Mouse (Mus musculus) liver, embryonic 16.5 days (tissue): ENCODE measurements at regions not wholly inside any gene's neighbourhood (a gene's known extent, or its start where the extent isn't known, plus 50 kb on each side); places are given as distances from the start of the nearest gene placed in this dataset.

Experiments
- ATAC-seq: fragments of 200-750 bp; cut with Nextera tagmentation; 2 replicates; pipeline ENCODE4 v1.8.0; 2017; ENCODE audit warnings: low read depth, mild to moderate bottlenecking, moderate number of reproducible peaks, moderate library complexity
- H3K27ac ChIP-seq: fragments of 300-500 bp; sonication (generic); 2 replicates; pipeline ENCODE4 v1.5.1; 2014; ENCODE audit warnings: mild to moderate bottlenecking, low read length
- H3K27me3 ChIP-seq: fragments of 300-500 bp; sonication (generic); 2 replicates; pipeline ENCODE4 v1.6.1; 2014; ENCODE audit warnings: low read depth, low read length, mixed read lengths; ENCODE audit not compliant: control insufficient read depth, insufficient read depth
- H3K36me3 ChIP-seq: fragments of 300-500 bp; sonication (generic); 2 replicates; pipeline ENCODE4 v1.6.1; 2014; ENCODE audit warnings: mild to moderate bottlenecking; ENCODE audit not compliant: control insufficient read depth, insufficient read depth
- H3K4me1 ChIP-seq: fragments of 300-500 bp; sonication (generic); 2 replicates; pipeline ENCODE4 v1.6.1; 2014; ENCODE audit warnings: low read depth, low read length, mixed read lengths; ENCODE audit not compliant: control insufficient read depth
- H3K4me2 ChIP-seq: fragments of 300-500 bp; sonication (generic); 2 replicates; pipeline ENCODE4 v1.6.1; 2014; ENCODE audit warnings: low read depth, low read length, mixed read lengths
- H3K4me3 ChIP-seq: fragments of 300-500 bp; sonication (generic); 2 replicates; pipeline ENCODE4 v1.5.1; 2014; ENCODE audit warnings: low read depth, mild to moderate bottlenecking, low read length
- H3K9ac ChIP-seq: fragments of 300-500 bp; sonication (generic); 2 replicates; pipeline ENCODE4 v1.6.1; 2014; ENCODE audit warnings: low read depth, low read length
- H3K9me3 ChIP-seq: fragments of 300-500 bp; sonication (generic); replicated peaks from 2 replicates; pipeline ENCODE4 v1.6.1; 2016; ENCODE audit warnings: low read length; ENCODE audit not compliant: control insufficient read depth
- WGBS: fragments of 180-500 bp; shearing (Covaris S2); extraction: QIAGEN DNeasy Blood & Tissue Kit; methylation state at CpG from one replicate; pipeline ENCODE4 v1.1.7; 2014; ENCODE audit not compliant: insufficient replicate concordance; 5-methylcytosine and 5-hydroxymethylcytosine counted together

DNA sequence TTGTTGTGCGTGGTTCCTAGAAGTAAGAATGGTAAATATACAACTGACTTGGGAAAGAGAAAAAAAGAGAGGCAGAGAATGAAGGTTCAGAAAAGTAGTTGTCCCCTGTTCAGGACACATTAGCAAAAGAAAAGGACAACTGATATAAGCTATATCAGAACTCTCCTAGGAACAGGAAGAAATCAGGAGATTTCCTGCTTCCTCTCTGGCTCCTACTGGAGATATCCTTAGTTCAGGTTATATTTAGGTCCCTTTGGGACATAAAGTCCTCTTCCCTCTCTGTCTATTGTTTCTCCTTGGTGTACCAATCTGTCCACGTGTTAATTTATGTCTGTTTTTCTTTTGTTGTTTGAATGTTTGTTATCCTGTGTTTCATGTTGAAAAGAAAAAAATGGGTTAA, 410.7 kb upstream of the Marcks start:
- WGBS = 49% methylated on average over 2 of the region's 2 CpGs
- no peak overlapping the region for H3K27ac ChIP-seq
- ATAC-seq = no peak

DNA sequence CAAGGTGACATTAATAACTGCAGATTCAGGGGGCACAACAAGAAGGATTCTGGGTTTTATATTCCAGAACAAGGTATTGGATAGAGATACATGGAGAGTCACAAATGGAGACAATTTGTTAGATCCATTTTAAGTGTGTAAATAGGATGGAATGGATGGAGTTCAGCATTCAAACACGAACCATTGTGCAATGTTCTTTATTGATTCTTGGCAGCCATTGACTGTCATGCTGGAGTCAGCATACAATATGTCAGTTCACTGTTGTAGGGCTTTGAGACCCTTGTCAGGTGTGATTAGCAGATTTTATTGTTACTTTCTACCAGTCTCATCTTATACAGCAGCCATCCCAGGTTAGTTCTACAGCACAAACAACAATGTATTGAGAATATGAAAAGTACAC, 402.0 kb upstream of the Marcks start:
- H3K4me1 ChIP-seq = no peaks in the 10 kb centered on the region
- 54% methylated on average over 1 of the region's 1 CpGs for WGBS

More for the DNA sequence above, 410.7 kb upstream of the Marcks start:
- no peak overlapping the region for H3K9ac ChIP-seq
- no peaks in the 10 kb centered on the region for H3K9me3 ChIP-seq
- no peaks in the 10 kb centered on the region for H3K4me1 ChIP-seq
- H3K27me3 ChIP-seq = no peaks in the 10 kb centered on the region
- no peak overlapping the region for H3K4me2 ChIP-seq
- no peaks in the 10 kb centered on the region for H3K36me3 ChIP-seq
- no peak overlapping the region for H3K4me3 ChIP-seq

DNA sequence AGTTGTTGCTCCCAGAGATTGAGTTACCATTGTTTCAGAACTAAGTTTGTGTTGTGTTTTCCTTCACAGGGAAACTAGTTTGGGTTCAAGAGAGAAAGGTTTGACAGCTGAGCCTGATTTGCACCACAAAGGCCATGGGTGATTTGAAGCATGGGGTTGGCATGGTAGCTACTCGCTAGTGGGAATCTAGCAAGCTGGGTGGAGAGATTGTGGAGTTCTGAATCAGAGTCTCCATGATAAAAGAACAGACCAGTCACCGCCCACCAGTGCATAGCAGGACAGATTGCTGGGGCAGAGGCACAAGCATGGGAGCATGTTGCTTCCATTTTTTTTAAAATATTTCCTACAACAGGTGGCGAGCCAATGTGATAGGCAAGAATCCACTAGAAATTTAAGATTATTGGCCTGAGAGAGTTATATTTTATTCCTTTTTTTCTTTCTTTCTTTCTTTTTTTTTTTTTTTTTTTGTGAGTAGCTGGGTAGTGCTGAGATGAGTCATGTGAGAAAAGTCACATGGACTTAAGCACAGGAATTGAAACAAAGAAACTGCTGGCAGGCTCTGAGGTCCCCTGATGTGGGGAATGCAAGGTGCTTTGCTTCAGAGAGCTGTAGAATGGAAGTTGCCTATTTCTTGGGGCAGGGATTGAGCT, 367.4 kb upstream of the Marcks start:
- H3K4me3 ChIP-seq = no peak overlapping the region
- ATAC-seq = no peak
- H3K27me3 ChIP-seq = no peaks in the 10 kb centered on the region
- no peak overlapping the region for H3K9ac ChIP-seq
- H3K9me3 ChIP-seq = no peaks in the 10 kb centered on the region
- no peaks in the 10 kb centered on the region for H3K36me3 ChIP-seq
- no peak overlapping the region for H3K27ac ChIP-seq
- H3K4me2 ChIP-seq = no peak overlapping the region
- WGBS = 59% methylated on average over 3 of the region's 3 CpGs
- no peaks in the 10 kb centered on the region for H3K4me1 ChIP-seq

More for the DNA sequence above, 402.0 kb upstream of the Marcks start:
- Histone ChIP-seq H3K36me3 (no peaks in the 10 kb centered on the region), H3K9ac (no peak overlapping the region), H3K9me3 (no peaks in the 10 kb centered on the region), H3K27me3 (no peaks in the 10 kb centered on the region), H3K27ac (no peak overlapping the region), H3K4me3 (no peak overlapping the region), H3K4me2 (no peak overlapping the region)
- no peak for ATAC-seq

DNA sequence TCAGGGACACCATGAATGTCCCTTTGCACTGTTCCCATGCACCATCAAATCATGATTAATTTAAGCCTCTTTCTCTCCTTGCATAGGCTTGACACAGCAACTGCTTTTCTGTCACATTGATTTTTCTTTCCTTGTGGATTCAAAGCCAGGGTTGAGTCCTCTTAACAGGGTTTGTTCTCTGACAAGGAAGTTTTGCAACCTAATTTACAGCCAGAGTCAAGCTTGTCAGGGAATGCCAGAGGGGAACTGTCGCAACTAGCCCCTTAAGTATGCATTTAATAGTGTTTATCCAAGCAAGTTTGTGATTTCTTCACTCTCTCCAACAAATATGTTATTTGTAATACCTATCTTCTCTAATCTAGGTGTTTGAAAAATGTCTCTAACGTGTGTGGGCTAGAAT, 365.7 kb upstream of the Marcks start:
- H3K27ac ChIP-seq = no peak overlapping the region
- no peak overlapping the region for H3K4me3 ChIP-seq
- no peak for ATAC-seq
- H3K9me3 ChIP-seq = no peaks in the 10 kb centered on the region
- H3K4me1 ChIP-seq = no peaks in the 10 kb centered on the region
- WGBS = 34% methylated on average over 2 of the region's 2 CpGs
- H3K27me3 ChIP-seq = no peaks in the 10 kb centered on the region
- no peak overlapping the region for H3K9ac ChIP-seq
- no peak overlapping the region for H3K4me2 ChIP-seq
- no peaks in the 10 kb centered on the region for H3K36me3 ChIP-seq

- ATAC-seq = no peak
- Histone ChIP-seq H3K27me3 (no peaks in the 10 kb centered on the region), H3K4me1 (no peaks in the 10 kb centered on the region), H3K4me2 (no peak overlapping the region), H3K27ac (no peak overlapping the region), H3K9me3 (no peaks in the 10 kb centered on the region), H3K36me3 (no peaks in the 10 kb centered on the region), H3K9ac (no peak overlapping the region), H3K4me3 (no peak overlapping the region)
Measured at GRCm38 (mm10) chr10:37502505-37502904, 363.8 kb upstream of the Marcks start.

DNA sequence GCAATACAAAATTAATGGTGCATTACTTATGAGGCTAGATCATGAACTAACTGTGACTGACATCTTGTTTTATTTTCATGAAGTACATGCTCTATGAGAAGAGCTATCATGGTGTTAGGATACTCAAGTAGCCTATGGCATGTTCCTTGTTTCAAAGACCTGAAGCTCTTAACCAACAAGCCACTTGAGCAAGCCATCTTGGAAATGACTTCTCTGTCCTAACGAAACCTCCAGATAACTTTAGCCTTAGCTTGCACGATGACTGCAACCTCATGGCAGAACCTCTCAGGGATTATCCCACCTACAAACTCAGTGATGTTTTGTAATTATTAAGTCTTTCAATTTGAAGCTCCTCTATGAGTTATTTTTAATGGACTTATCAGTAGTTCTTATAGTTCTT, 362.3 kb upstream of the Marcks start:
- H3K36me3 ChIP-seq = no peaks in the 10 kb centered on the region
- H3K4me1 ChIP-seq = no peaks in the 10 kb centered on the region
- WGBS = 63% methylated on average over 2 of the region's 2 CpGs
- no peaks in the 10 kb centered on the region for H3K9me3 ChIP-seq
- no peak overlapping the region for H3K9ac ChIP-seq
- H3K4me3 ChIP-seq = no peak overlapping the region
- H3K4me2 ChIP-seq = no peak overlapping the region
- ATAC-seq = no peak
- H3K27ac ChIP-seq = no peak overlapping the region
- H3K27me3 ChIP-seq = no peaks in the 10 kb centered on the region

GRCm38 (mm10) chr10:37495467-37495866, 356.7 kb upstream of the Marcks start:
- no peak overlapping the region for H3K4me3 ChIP-seq
- H3K27me3 ChIP-seq = no peaks in the 10 kb centered on the region
- H3K9me3 ChIP-seq = no peaks in the 10 kb centered on the region
- no peak for ATAC-seq
- H3K4me1 ChIP-seq = no peaks in the 10 kb centered on the region
- no peak overlapping the region for H3K9ac ChIP-seq
- WGBS = 53% methylated on average over 1 of the region's 1 CpGs
- H3K27ac ChIP-seq = no peak overlapping the region
- no peaks in the 10 kb centered on the region for H3K36me3 ChIP-seq
- H3K4me2 ChIP-seq = no peak overlapping the region

DNA sequence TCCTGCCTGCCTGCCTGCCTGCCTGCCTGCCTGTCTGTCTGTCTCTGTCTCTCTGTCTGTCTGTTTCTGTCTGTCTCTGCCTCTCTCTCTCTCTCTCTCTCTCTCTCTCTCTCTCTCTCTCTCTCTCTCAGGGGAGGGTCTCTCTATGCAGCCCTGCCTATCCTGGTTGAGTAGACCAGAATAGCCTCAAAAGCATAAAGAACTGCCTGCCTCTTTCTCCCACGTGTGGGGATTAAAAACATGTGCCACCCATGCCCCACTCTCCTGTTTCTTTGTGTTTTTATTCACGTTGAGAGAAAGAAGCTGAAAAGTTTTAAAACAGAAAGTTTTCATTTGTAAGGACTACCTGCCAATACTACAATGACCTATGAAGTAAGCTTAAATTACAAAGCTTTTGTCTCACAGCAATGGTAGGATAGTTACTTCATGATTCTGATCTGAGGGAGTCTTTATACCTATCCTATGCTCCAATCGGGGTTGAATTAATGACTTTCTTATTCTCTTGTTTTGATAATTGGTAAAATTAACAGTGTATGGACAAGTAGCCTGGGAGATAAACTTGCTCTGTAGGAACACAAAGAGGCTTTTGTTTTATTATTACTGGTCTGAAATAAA, 355.9 kb upstream of the Marcks start:
- Histone ChIP-seq H3K27ac (no peak overlapping the region), H3K4me1 (no peaks in the 10 kb centered on the region), H3K4me3 (no peak overlapping the region), H3K9ac (no peak overlapping the region), H3K9me3 (no peaks in the 10 kb centered on the region), H3K4me2 (no peak overlapping the region), H3K27me3 (no peaks in the 10 kb centered on the region), H3K36me3 (no peaks in the 10 kb centered on the region)
- 37% methylated on average over 3 of the region's 3 CpGs for WGBS
- ATAC-seq = no peak

GRCm38 (mm10) chr10:37494098-37494497, 355.4 kb upstream of the Marcks start:
- Histone ChIP-seq H3K27ac (no peak overlapping the region), H3K36me3 (no peaks in the 10 kb centered on the region), H3K4me3 (no peak overlapping the region), H3K4me1 (no peaks in the 10 kb centered on the region), H3K4me2 (no peak overlapping the region), H3K9ac (no peak overlapping the region), H3K27me3 (no peaks in the 10 kb centered on the region), H3K9me3 (no peaks in the 10 kb centered on the region)
- ATAC-seq = no peak
- WGBS = 37% methylated on average over 2 of the region's 2 CpGs
